Mouse (Mus musculus) liver, embryonic 14.5 days (tissue): ENCODE measurements around the gene Pla2g3.

ENCODE experiments used
- CTCF ChIP-seq: IDR thresholded peaks from 2 replicates; pipeline ENCODE4 v1.5.1; 2016; ENCODE audit warnings: antibody characterized with exemption, low read depth, control low read depth
- EP300 ChIP-seq: IDR thresholded peaks from 2 replicates; pipeline ENCODE4 v1.6.1; 2016; ENCODE audit warnings: antibody characterized with exemption, low read depth

- no peak for TF ChIP-seq CTCF
- TF ChIP-seq EP300: no peak
These were observed 48.0 kb downstream of the Pla2g3 start for GRCm38 (mm10) chr11:3536082-3536481.
